Mouse (Mus musculus): ENCODE measurements around the gene Epb41. TPM values are rescaled to one million over a fixed set of nuclear protein-coding genes. Genes with fewer than 3 reads are reported as not detected.
A peak's percentile ranks its signal among the peaks of the same experiment; 100 is the strongest.

Epb41 gene
- total RNA-seq (2014; fragmentation: Nextera tagmentation) (329 and 560 TPM in 2 replicates), total RNA-seq (2017) (97.8 and 129 TPM in 2 replicates), polyA plus RNA-seq (2012) (119 and 152 TPM in 2 replicates)

DNA sequence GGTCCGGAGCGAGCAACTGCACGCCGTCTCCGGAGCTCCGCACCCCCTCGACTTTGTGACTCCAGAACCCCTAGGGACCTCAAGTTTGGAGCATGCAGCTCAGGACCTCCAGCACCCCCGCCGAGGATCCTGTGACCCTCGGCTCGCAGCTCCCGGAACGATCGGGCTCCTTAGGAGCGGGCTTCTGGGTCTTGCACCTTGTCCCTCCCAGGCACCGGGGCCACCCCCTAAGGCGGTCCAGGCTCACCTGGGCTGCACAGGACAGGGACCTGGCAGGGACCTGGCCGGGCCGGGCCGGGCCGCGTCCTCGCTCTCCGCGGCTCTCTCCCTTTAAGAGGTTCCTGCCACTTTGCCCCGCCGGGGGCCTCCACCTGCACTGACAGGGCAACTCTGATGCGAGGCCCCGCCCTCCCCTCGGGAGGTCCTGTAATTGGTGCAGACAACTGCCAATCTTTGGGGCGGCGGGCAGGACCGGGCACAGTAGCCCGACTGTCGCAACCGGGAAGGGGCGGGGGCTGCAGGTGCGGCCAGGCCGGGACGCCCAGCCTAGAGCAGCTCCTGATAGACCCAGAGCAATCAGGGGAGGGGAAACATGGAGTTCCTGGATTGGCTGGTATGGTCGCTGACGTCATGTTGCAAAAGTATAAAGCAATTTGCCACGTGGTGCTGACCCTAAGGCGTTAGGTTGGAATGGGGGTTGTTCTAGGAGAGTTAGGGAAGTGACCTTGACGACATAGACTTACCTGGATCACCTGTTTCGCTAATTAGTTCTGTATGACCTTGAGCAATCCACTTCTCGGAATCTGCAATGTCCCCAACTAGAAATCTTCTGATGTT, at the start of gene Epb41:
Epb41 (minus strand) TSS at position 389 of the 837 bp plus-strand sequence.
- Histone ChIP-seq H3K4me3 (ENCODE audit: low read depth, low read length) (peak within 1 kb of the TSS; percentile 93), H3K4me1 (ENCODE audit: insufficient read depth, low read depth, low read length) (peaks cover 79% of the 10 kb centered on the region), H3K9me3 (replicated peaks) (no peaks in the 10 kb centered on the region), H3K27me3 (ENCODE audit: insufficient read depth, low read length) (no peaks in the 10 kb centered on the region), H3K36me3 (replicated peaks) (peaks cover 35% of the 10 kb centered on the region)
- ATAC-seq (ENCODE audit: extremely low read depth, insufficient number of reproducible peaks, low FRiP score, poor library complexity, severe bottlenecking): peak; percentile 67
- DNase-seq (ENCODE audit: low spot score): peak; percentile 96
- TF ChIP-seq POLR2AphosphoS5 (IDR thresholded peaks at IDR 0.05; ENCODE audit: insufficient replicate concordance, low read depth, low read length): 0 out of 2 replicates have a peak, but pooled peaks have one; percentile 71
- TF ChIP-seq GATA1 (IDR thresholded peaks at IDR 0.05; ENCODE audit: borderline replicate concordance, low read length): no peak

DNA sequence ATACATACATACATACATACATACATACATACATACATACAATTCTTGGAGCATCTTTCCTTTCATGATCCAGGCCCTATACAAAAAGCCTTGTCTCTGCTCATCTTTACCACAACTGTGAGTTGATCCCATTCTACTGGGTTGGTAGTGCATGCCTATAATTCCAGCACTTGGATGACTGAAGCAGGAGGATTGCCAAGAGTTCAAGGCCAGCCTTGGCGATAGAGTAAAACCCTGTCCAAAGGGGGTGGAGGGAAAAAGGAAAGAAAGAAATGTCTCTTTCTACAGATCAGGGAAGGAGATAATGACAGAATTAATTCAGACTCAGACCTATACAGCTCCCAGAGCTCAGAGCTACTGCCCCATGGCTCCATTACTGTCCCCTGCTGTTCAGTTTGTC, 48.0 kb upstream of the Epb41 start:
- Histone ChIP-seq H3K4me1 (ENCODE audit: insufficient read depth, low read depth, low read length) (no peaks in the 10 kb centered on the region), H3K9me3 (replicated peaks) (no peaks in the 10 kb centered on the region), H3K4me3 (ENCODE audit: low read depth, low read length) (no peak overlapping the region), H3K36me3 (replicated peaks) (no peaks in the 10 kb centered on the region), H3K27me3 (ENCODE audit: insufficient read depth, low read length) (peaks cover 50% of the 10 kb centered on the region)
- ATAC-seq (ENCODE audit: extremely low read depth, insufficient number of reproducible peaks, low FRiP score, poor library complexity, severe bottlenecking): no peak
- DNase-seq (ENCODE audit: low spot score): no peak
- TF ChIP-seq GATA1 (IDR thresholded peaks at IDR 0.05; ENCODE audit: borderline replicate concordance, low read length): no peak
- TF ChIP-seq POLR2AphosphoS5 (IDR thresholded peaks at IDR 0.05; ENCODE audit: insufficient replicate concordance, low read depth, low read length): no peak
- TF ChIP-seq CTCF (IDR thresholded peaks at IDR 0.05; ENCODE audit: low read depth, low read length): no peak

DNA sequence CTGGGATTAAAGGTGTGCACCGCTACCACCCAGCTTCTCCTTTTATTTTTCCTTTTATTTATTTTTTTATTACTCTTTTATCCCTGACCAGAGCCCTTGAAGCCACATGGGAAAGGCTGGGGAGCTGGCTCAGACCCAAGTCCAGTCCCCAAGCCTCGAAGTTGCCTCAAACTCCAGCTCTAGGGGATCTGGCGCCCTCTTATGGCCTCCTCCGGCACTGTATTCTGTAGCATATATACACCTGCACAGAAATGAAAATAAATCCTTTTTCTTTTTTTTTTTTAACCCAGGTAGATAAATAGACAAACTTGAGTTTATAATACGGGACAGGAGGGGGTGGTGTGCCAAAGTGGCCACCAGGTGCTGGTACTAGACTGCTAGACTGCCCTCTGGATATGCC, 46.6 kb upstream of the Epb41 start:
- DNase-seq (ENCODE audit: low spot score) (no peak), ATAC-seq (ENCODE audit: extremely low read depth, insufficient number of reproducible peaks, low FRiP score, poor library complexity, severe bottlenecking) (no peak)
- Histone ChIP-seq H3K9me3 (replicated peaks) (no peaks in the 10 kb centered on the region), H3K36me3 (replicated peaks) (no peaks in the 10 kb centered on the region), H3K27me3 (ENCODE audit: insufficient read depth, low read length) (peaks cover 52% of the 10 kb centered on the region), H3K4me3 (ENCODE audit: low read depth, low read length) (no peak overlapping the region), H3K4me1 (ENCODE audit: insufficient read depth, low read depth, low read length) (no peaks in the 10 kb centered on the region)
- TF ChIP-seq GATA2 (IDR thresholded peaks at IDR 0.05; ENCODE audit: borderline replicate concordance, low read depth, low read length): no peak
- TF ChIP-seq TAL1 (conservative IDR thresholded peaks at IDR 0.05; ENCODE audit: low read depth, low read length): no peak
- TF ChIP-seq POLR2AphosphoS5 (IDR thresholded peaks at IDR 0.05; ENCODE audit: insufficient replicate concordance, low read depth, low read length): no peak
- peak; percentile 14; the same call in 1 of the 2 replicates for TF ChIP-seq CTCF (IDR thresholded peaks at IDR 0.05; ENCODE audit: low read depth, low read length)
- TF ChIP-seq GATA1 (IDR thresholded peaks at IDR 0.05; ENCODE audit: borderline replicate concordance, low read length): no peak

DNA sequence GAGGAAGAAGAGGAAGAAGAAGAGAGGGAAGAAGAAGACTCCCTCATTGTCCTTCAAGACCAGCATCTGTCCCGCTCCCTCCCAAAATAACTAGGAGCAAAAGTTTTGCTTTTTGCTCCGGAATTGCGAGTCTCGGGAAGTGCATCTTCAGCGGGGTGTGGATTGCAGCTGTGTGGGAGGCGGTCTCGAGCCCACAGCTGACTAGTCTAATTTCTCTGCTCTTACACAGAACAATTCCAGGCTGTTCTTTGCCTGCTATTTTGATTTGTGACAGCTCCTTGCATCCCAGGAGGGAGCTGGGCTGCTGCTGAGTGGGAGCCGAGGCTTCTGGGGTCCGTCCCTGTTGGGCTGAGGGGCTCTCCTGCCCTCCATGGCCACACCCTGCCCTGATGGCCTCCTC, 44.4 kb upstream of the Epb41 start:
- no peak for ATAC-seq (ENCODE audit: extremely low read depth, insufficient number of reproducible peaks, low FRiP score, poor library complexity, severe bottlenecking)
- Histone ChIP-seq H3K27me3 (ENCODE audit: insufficient read depth, low read length) (peaks cover 48% of the 10 kb centered on the region), H3K36me3 (replicated peaks) (no peaks in the 10 kb centered on the region), H3K4me1 (ENCODE audit: insufficient read depth, low read depth, low read length) (no peaks in the 10 kb centered on the region), H3K9me3 (replicated peaks) (no peaks in the 10 kb centered on the region), H3K4me3 (ENCODE audit: low read depth, low read length) (no peak overlapping the region)
- DNase-seq (ENCODE audit: low spot score): no peak
- TF ChIP-seq GATA1 (IDR thresholded peaks at IDR 0.05; ENCODE audit: borderline replicate concordance, low read length) (no peak), GATA2 (IDR thresholded peaks at IDR 0.05; ENCODE audit: borderline replicate concordance, low read depth, low read length) (no peak), CTCF (IDR thresholded peaks at IDR 0.05; ENCODE audit: low read depth, low read length) (no peak), POLR2AphosphoS5 (IDR thresholded peaks at IDR 0.05; ENCODE audit: insufficient replicate concordance, low read depth, low read length) (no peak), TAL1 (conservative IDR thresholded peaks at IDR 0.05; ENCODE audit: low read depth, low read length) (no peak)

DNA sequence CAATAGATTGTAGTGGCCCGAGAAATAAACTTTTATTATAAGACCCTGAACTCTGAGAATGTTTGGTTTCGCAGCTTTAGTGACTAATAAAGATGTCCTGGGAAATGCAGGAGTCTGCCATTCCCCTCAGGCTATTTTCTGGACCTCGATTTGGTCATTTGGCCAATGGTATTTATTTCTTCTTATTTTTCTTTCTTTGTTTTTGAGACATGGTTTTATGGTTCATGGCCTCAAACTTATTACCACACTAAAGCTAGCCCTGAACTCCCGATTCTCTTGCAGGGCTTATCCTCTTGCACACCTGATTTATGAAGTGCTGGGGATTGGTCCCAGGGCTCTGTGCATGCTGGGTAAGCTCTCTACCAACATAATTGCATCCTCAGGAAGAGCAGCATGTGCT, 41.2 kb upstream of the Epb41 start:
- Histone ChIP-seq H3K9me3 (replicated peaks) (no peaks in the 10 kb centered on the region), H3K4me3 (ENCODE audit: low read depth, low read length) (no peak overlapping the region), H3K4me1 (ENCODE audit: insufficient read depth, low read depth, low read length) (no peaks in the 10 kb centered on the region; the same call in 1 of the 2 replicates), H3K36me3 (replicated peaks) (no peaks in the 10 kb centered on the region), H3K27me3 (ENCODE audit: insufficient read depth, low read length) (peaks cover 60% of the 10 kb centered on the region)
- TF ChIP-seq TAL1 (conservative IDR thresholded peaks at IDR 0.05; ENCODE audit: low read depth, low read length): no peak
- TF ChIP-seq GATA2 (IDR thresholded peaks at IDR 0.05; ENCODE audit: borderline replicate concordance, low read depth, low read length): no peak
- no peak for TF ChIP-seq GATA1 (IDR thresholded peaks at IDR 0.05; ENCODE audit: borderline replicate concordance, low read length)
- no peak for TF ChIP-seq CTCF (IDR thresholded peaks at IDR 0.05; ENCODE audit: low read depth, low read length)
- TF ChIP-seq POLR2AphosphoS5 (IDR thresholded peaks at IDR 0.05; ENCODE audit: insufficient replicate concordance, low read depth, low read length): no peak
- DNase-seq (ENCODE audit: low spot score): no peak
- no peak for ATAC-seq (ENCODE audit: extremely low read depth, insufficient number of reproducible peaks, low FRiP score, poor library complexity, severe bottlenecking)

DNA sequence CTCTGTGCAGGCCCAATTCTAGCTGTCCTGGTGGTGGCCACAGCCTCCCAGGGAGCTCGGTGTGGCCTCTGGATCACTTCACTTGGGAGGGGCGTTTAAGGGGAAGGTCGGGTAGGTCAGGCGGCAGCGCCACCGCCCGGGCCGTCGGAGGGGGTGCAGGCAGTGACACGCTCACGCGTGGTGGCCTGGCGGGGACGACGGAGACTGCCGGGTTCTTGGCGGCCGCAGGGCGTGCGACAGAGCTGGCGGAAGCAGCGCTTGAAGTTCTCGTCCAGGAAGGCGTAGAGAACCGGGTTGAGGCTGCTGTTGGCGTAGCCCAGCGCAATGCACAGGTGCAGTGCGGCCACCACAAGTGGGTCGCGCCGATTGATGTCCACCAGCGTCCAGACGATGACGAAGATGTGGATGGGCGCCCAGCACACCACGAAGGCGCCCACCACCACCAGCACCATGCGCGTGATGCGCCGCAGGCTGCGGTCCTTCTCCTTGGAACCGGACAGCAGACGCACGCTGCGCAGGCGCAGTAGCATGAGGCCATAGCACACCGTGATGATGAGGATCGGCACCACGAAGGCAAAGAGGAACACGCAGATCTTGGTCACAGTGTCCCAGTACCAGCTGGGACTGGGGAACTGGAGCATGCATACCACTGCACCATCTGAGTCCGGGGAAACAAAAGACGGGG, 38.4 kb upstream of the Epb41 start:
- peaks cover 61% of the 10 kb centered on the region for H3K27me3 ChIP-seq (ENCODE audit: insufficient read depth, low read length)
- H3K36me3 ChIP-seq (replicated peaks): no peaks in the 10 kb centered on the region
- H3K4me3 ChIP-seq (ENCODE audit: low read depth, low read length): no peak overlapping the region
- TF ChIP-seq TAL1 (conservative IDR thresholded peaks at IDR 0.05; ENCODE audit: low read depth, low read length) (no peak), GATA1 (IDR thresholded peaks at IDR 0.05; ENCODE audit: borderline replicate concordance, low read length) (no peak), POLR2AphosphoS5 (IDR thresholded peaks at IDR 0.05; ENCODE audit: insufficient replicate concordance, low read depth, low read length) (no peak), GATA2 (IDR thresholded peaks at IDR 0.05; ENCODE audit: borderline replicate concordance, low read depth, low read length) (no peak), CTCF (IDR thresholded peaks at IDR 0.05; ENCODE audit: low read depth, low read length) (no peak)
- ATAC-seq (ENCODE audit: extremely low read depth, insufficient number of reproducible peaks, low FRiP score, poor library complexity, severe bottlenecking) (no peak), DNase-seq (ENCODE audit: low spot score) (no peak)
- H3K9me3 ChIP-seq (replicated peaks): no peaks in the 10 kb centered on the region
- no peaks in the 10 kb centered on the region; the same call in 1 of the 2 replicates for H3K4me1 ChIP-seq (ENCODE audit: insufficient read depth, low read depth, low read length)
